Mouse (Mus musculus) frontal cortex, adult (tissue): ENCODE results near the gene Slc35a3.
A peak's percentile ranks its signal among the peaks of the same experiment; 100 is the strongest.
"Not testable (repeated sequence)": the region's sequence is repeated elsewhere in the genome, so short reads cannot be mapped to it uniquely, and the experiment has no call there.

Experiments used
- ATAC-seq: cut with Nextera tagmentation; 2 replicates; pipeline ENCODE4 v1.9.2; 2017; ENCODE audit warnings: mild to moderate bottlenecking, moderate library complexity, mixed read lengths; ENCODE audit not compliant: low TSS enrichment

Gene Slc35a3

GRCm38 (mm10) chr3:116712436-116712881 lies at the start of gene Slc35a3:
TSS of gene Slc35a3 (minus strand) at chr3:116712831.
- ATAC-seq, result peak; percentile 55

- peak; percentile 59 for ATAC-seq
Observed at GRCm38 (mm10) chr3:116752818-116753217, 40.2 kb upstream of the Slc35a3 start.

- peak; percentile 76 for ATAC-seq
Observed at GRCm38 (mm10) chr3:116751191-116751860, 38.7 kb upstream of the Slc35a3 start.

- ATAC-seq, result peak; percentile 59; the same call in 1 of the 2 replicates
Observed at GRCm38 (mm10) chr3:116748391-116749170, 36.0 kb upstream of the Slc35a3 start.

- not testable (repeated sequence) for ATAC-seq
Observed at GRCm38 (mm10) chr3:116747648-116748047, 35.0 kb upstream of the Slc35a3 start.

- ATAC-seq, result no peak
Observed at GRCm38 (mm10) chr3:116740963-116741362, 28.3 kb upstream of the Slc35a3 start.

- no peak for ATAC-seq
Observed at GRCm38 (mm10) chr3:116740106-116740505, 27.5 kb upstream of the Slc35a3 start.

GRCm38 (mm10) chr3:116737326-116737731 lies 24.7 kb upstream of the Slc35a3 start:
- ATAC-seq, result peak; percentile 85

- ATAC-seq, result no peak
Observed at GRCm38 (mm10) chr3:116729483-116730174, 17.0 kb upstream of the Slc35a3 start.

- no peak for ATAC-seq
Observed at GRCm38 (mm10) chr3:116726807-116727206, 14.2 kb upstream of the Slc35a3 start.

- ATAC-seq, result no peak
Observed at GRCm38 (mm10) chr3:116723496-116724481, 11.2 kb upstream of the Slc35a3 start.

GRCm38 (mm10) chr3:116722980-116723379 lies 10.3 kb upstream of the Slc35a3 start:
- ATAC-seq, result no peak

- no peak for ATAC-seq
Observed at GRCm38 (mm10) chr3:116718951-116719350, 6.3 kb upstream of the Slc35a3 start.

GRCm38 (mm10) chr3:116713031-116713430 lies 400 bp upstream of the Slc35a3 start:
- ATAC-seq, result no peak

GRCm38 (mm10) chr3:116711624-116712435 lies 801 bp downstream of the Slc35a3 start:
- ATAC-seq, result peak; percentile 99

GRCm38 (mm10) chr3:116710941-116711340 lies 1.7 kb downstream of the Slc35a3 start:
- ATAC-seq, result no peak

GRCm38 (mm10) chr3:116705637-116706204 lies 6.9 kb downstream of the Slc35a3 start:
- no peak for ATAC-seq

- ATAC-seq, result no peak
Observed at GRCm38 (mm10) chr3:116703835-116704234, 8.8 kb downstream of the Slc35a3 start.

GRCm38 (mm10) chr3:116702647-116703272 lies 9.9 kb downstream of the Slc35a3 start:
- ATAC-seq, result no peak
